Mouse (Mus musculus) mature B cell (primary cell): ENCODE data around the gene Onecut3.

Experiments used
- in situ Hi-C: fragments of 300-500 bp; cut with MboI; formaldehyde crosslinking; loops from 2 replicates; pipeline ENCODE4 v1.14.3; 2019

Onecut3 gene

DNA sequence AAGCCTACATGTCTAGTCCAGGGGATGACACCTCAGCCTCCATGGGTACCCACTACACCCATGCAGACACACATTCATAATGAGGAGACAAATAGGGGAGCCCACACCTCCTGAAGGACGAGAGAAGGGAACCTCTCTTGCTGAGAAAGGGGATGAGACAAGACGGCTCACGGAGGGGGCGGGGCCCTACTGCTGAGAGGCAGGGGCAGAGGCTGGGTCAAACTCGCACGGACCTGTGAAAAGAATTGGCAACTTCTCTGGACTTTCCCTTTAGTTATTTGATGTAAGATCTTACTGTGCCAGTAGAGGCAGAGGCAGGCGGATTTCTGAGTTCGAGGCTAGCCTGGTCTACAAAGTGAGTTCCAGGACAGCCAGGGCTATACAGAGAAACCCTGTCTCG lies 57.7 kb downstream of the Onecut3 start:
- in situ Hi-C loops, result no loop called here

DNA sequence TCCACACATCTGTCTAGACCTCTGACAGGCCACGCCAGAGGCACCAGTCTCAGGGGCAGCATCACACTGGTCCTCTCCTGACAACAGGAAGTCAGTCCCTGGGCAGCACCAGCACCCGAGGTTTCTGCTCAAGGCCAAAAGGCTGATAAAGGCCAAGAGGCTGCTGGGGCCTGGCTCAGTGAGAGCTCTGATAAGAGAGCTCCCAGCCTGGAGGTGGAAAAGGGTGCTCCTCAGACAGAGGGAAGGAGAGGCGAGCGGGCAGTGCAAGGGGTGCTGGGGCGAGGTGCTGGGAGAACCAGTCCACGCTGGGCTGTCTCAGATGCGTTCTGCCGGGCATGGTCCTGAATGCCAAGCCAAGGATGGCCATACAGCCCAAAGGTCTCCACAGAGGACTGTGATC lies 58.9 kb downstream of the Onecut3 start:
- in situ Hi-C loops, result no loop called here

DNA sequence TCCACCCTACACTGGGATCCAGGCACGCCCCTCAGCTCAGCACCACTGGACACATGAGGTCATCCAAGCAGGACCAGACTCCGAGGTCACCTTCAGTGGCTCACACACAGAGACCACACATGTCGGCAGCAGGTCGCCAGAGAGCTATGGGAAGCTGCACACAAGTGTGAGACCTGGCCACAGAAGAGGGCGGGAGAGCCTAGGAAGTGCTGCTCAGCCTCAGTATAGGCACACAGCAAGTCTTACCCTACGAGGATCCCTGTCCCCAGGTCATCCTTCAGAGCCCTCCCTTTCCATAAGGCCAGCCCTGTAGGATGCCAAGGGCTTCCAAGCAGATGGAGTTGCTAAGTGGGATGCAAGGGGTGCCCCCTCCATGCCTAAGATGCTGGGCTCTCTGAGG lies 59.4 kb downstream of the Onecut3 start:
- in situ Hi-C loops, result no loop called here

DNA sequence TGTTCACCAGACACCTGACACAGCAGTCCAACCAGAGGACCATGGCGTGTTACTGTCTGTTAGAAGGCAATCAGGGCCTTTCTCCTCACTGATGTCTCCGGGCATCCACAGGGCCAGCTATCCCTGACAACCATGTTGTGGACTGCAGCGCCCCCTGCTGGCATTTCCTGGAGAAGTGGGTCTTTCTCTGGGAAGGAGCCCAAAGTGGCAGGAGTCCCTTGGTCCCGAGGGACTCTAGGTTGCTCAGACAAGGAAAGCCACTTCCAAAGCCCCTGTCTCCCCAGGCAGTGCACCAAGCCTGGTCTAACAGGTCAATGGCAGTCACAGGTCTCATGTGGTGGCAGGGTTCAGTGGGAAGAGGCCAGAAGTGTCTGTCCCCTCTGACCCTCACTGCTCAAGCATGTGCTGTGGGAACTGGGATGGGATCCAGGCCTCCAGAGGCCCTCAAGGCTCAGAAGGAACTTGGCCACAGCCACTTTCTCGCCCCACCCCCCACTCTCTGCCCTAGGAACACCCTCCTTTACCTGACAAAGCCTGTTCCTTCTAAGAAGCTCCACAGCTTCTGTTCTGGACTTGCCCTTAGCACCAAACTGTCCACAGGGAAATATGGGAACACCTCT lies 62.8 kb downstream of the Onecut3 start:
- in situ Hi-C loops, result no loop called here

DNA sequence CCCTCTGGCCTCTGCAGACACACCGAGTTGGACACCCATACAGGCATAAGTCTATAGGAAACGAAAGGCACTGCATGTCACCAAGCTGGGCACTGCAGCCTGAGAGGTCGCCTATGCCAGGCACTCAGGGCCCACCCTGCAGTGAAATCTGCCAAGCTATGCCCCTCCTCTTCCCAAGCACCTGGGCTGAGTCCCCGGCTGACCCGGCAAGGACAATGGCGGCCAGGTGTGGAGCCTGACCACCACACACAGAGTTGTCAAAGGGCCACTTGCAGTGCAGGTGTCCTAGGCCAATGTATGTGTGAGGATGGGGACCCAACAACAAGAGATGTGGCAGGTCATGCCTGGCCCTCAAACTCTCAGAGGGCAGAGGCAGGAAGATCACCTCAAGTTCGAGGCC lies 64.8 kb downstream of the Onecut3 start:
- in situ Hi-C loops, result no loop called here

DNA sequence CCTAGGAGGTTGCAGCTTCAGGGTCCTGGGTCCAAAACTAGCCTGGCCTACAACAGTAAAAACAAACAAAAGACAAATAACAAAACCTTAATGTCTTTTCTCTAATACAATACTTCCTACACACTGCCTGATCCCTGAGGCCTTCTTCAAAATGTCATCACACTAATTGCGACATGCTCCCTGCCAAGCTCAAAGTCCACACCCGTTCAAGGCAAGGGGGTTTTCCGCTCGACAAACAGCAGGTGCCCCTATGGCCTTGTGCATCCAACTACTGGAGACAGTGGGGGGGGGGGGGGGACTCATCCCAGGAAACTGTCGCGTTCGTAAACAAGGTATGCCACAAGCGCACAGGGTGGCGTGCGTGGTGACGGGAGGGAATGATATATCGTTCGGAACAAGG lies 66.0 kb downstream of the Onecut3 start:
- in situ Hi-C loops, result no loop called here

DNA sequence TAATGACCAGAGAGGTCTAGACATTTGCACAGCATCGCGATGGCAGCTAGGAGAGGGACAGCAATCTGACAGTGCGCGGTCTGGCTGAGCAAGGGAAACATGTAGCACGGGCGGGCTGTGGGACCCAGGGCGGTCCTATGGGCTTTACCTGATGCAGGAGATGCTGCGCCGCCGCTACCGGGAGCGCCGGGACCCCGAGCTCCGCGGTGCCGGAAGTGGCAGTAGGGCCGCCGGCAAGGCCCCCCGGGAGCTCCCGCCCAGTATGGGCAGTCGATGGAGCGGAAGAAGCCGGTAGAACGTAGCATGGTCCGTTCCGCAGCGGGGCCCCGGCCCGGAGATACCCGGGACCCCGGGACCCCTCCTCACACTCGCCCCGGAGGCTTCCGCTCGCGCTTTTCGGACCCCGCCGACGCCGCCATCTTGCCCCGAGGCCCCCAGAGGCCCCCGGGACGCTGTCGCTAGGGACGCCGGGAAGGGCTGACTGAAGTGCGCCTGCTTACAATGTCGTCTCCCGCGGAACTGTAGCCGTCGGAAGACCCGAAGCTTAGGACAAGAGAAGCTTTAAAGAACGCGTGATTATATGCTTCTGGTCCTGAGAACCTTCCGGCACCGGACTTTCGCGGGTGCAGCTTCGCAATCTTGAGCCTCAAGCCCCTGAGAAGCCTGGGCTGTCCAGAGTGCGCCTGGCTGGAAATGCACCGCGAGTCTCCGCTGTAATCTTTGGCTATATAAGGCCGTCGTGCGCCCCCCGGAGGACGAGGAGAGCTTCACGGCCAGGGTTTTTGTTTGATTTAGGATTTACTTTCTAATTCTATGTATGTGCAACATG lies 66.7 kb downstream of the Onecut3 start, which contains the start of gene Rexo1:
Gene Rexo1 (minus strand): TSS at position 445 of the 829 bp plus-strand sequence.
- in situ Hi-C loops, result no loop called here

DNA sequence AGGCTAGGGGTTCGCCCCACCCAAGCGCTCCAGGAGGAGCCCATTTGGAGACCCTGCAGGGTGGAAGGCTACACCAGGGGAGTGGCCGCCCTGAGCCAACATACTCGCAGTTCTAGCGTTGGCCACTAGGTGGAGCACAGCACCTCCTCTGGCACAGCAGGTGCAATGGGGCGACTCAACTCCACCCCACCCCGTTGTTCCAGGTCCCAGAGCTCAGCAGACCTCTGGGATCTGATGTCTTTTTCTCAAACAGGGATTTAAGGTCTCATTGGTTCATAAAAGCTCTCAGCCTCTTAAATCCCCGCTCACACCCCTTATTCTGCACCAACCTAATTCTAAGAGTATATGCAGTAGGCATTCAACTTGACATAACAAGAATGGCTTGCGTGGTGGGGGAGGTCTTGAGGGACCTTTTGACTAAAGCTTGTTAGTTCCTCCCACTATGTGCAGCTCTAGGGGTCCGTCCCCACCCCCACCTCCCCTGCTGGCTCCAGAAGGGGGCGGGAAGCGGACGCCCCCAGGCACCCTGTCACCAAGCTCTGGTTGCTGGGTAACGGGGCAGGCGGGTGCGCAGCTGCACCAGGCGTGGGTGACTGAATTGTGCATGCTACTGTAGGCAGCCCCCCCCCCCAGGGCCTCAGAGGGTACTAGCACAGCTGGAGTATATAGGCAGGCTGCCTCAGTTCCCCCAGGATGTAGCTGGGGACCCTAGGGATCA lies 71.9 kb downstream of the Onecut3 start:
- in situ Hi-C loops, result no loop called here
